Mouse (Mus musculus) frontal cortex, adult (tissue): ENCODE measurements around the gene Polk.

Source experiments
- ATAC-seq: cut with Nextera tagmentation; 2 replicates; pipeline ENCODE4 v1.9.2; 2017; ENCODE audit warnings: mild to moderate bottlenecking, moderate library complexity, mixed read lengths; ENCODE audit not compliant: low TSS enrichment

Polk gene

DNA sequence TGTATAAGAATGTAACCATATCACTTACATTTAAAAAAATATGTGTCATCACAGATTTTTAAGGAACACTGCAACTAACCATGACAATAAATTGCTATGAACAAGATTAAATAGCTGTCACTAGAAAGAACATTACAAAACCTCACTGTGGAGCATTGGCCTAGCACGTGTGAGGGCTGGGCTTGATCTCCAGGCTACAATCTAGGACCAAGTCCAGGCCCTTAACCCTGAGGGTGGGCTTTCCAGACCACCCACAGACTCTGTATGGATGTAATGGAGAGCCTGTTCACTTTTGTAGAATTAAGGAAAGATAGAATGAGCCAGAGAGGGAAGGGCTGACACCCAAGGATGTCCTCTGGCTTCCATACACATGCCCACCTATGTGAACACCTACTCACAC lies 79.7 kb downstream of the Polk start:
- no peak for ATAC-seq

DNA sequence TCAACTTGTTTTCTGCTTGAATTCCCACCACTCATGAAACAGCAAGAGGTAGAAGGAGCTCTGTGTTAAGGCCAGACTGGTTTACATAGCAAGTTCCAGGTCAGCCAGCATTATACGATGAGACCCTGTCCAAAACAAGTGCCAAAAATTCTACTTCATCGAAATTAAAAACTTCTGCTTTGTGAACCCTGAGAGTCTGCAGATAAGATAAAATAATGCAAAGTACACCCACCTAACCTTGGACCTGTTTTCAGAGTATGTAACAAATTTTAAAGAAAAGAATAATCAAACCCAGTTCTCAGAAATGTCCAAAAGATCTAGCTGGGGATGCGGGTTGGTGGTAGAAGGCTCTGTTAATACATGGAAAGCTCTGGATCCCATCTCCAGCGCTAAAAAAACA lies 83.8 kb downstream of the Polk start:
- ATAC-seq = no peak

GRCm38 (mm10) chr13:96458018-96458417 lies 84.4 kb downstream of the Polk start:
- ATAC-seq = 0 out of 2 replicates have a peak, but pooled peaks have one; percentile 38

DNA sequence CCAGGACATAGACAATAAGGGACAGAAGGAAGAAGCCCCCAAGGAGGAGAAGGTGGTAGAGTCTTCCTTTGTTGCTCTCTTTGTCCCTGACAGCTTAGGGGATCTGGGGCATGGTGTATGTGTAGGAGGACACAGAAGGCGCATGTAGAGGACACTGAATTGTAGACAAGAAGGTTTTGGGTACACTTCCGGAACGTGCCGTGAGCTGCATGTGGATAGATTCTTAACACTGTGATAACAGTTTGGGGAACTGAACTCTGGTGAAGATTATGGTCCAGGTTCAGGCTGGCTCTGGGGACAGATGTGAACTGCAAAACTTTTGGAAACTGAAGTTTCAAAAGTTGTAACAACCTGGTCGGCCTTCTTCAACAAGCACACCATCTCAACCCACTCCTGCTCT lies 84.8 kb downstream of the Polk start:
- ATAC-seq = no peak

- no peak for ATAC-seq
Measured at GRCm38 (mm10) chr13:96454288-96454687, 88.1 kb downstream of the Polk start.

DNA sequence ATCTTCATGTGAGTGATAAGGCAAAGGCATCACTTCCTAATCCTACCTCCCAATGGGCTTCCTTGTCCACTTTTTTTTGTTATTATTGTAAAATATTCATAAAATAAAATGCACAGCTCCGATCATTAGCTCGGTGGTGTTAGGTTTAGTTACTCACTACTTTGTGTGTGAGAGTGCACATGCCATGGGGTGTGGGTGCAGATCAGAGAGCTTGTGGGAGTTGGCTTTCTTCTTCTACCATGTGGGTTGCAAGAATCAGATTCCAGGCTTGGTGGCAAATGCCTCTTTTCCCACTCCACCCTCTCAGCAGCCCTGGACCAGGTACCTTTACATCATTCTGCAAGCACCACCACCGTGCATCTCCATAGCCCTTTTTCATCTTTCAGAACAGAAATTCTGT lies 89.8 kb downstream of the Polk start:
- no peak for ATAC-seq

- ATAC-seq = peak; percentile 57; the same call in 1 of the 2 replicates
Measured at GRCm38 (mm10) chr13:96451386-96452140, 90.8 kb downstream of the Polk start.

DNA sequence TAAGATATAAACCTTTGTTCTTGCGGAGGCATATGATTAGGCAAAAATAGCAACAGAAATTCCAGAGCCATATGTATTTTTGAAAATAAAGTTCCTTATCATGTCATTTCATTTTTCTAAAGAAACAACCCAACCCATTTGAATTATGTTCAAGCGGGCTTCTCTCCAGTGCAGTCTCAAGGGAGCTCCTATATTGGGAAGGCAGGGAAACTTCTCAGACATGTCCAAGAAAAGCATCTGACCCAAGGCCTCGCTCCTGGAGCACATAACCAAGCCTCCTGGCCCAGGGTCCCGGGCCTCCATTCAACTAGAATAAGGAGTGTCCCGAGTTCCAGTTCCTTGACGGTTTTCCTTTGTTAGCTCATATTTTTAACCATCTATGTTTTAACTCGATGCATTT lies 91.5 kb downstream of the Polk start:
- ATAC-seq = no peak

- no peak for ATAC-seq
Measured at GRCm38 (mm10) chr13:96450205-96450856, 92.0 kb downstream of the Polk start.

DNA sequence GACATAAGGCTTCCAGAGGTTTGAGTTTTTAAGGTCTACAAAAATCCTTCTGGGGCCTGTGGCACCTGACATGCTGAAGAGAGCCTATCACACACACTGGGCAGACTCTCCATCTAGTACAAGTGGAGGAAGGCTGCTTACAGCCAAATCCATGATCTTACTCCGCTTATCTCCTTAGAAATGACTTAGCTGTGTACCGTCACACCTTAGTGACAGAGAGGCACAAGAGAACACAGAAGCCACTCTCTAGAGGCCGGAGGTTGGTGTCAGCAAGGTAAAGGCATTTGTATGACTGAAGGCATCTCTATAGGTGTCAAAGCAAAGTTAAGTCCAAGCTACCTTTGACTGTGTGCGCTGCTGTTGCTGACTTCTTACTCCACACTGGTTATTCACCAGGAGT lies 101.9 kb downstream of the Polk start:
- no peak for ATAC-seq

DNA sequence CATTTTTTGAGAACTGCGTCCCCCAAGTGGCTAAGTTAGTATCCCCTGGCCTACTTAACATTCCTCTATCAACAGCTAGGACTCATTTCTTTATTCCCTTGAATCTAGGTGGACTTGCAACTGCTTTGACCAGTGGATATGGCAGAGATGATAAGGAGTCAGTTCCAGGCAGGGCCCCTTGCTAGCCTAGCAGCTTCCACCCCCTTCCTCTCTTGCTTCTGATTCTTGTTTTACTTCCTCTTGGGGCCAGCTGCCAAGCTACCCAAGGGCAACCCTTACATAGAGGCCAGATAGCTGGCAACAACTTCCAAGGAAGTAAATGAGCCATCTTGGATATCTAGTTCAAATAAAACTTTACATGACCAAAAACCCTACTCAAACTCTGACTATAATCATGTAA lies 105.5 kb downstream of the Polk start:
- ATAC-seq = no peak

DNA sequence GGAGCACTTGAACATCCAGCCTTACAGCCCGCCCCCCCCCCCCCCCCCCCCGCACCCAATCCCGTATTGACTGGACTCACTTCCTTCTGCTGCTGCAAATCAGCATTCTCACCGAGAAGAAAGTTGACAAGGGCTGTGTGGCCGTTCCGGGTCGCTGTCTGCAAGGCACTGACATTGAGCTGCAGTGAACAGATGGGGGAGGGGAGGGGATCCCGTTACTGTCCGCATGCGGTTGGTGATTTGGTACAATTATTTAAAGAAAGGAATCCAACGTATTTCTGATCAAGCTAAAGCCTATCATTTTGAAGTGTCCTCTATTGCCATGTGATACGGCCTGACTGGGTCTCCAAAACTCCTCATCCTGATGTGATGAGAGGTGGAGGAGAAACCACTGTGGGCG lies 106.6 kb downstream of the Polk start:
- ATAC-seq = no peak

DNA sequence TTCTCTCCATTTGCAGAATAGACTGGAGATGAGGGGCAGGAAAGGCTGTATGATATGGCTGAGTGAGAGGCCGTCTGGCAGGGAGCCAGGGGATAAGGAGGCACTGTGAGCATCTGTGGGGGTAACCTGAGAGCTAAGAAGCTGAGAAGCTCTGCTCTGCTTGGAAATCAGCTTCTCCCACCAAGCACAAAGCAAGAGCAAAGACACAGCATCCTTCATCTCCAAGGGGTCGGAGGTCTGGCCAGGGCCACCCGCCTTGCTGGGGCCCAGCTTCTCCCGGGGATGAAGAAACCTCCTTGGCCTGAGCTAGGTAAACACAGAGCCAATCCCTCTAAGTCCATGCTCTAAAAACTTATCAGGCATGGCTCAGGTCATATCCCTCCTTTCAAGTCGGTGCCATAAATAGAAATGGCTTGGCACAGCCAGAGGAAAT lies 107.5 kb downstream of the Polk start:
- ATAC-seq = no peak

- ATAC-seq = no peak
Measured at GRCm38 (mm10) chr13:96433648-96434190, 108.7 kb downstream of the Polk start.

DNA sequence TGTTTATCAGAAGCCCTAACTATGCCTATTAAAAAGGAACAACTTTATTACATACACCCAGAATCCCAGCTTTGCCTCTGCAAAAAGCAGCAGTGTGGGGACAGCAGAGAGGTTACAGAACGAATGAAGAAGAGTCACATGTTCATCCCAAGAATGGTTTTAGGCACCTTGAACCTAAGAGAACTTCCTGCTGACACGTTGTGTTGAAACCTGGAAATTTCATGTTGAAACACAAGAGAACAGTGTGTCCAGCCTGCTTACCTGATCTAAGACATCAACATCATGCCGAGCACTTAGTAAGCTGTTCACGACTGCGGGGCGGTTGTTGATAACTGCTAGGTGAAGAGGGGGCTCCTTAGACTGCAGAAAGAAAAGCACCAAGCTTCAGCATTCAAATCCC lies 109.3 kb downstream of the Polk start:
- no peak for ATAC-seq

DNA sequence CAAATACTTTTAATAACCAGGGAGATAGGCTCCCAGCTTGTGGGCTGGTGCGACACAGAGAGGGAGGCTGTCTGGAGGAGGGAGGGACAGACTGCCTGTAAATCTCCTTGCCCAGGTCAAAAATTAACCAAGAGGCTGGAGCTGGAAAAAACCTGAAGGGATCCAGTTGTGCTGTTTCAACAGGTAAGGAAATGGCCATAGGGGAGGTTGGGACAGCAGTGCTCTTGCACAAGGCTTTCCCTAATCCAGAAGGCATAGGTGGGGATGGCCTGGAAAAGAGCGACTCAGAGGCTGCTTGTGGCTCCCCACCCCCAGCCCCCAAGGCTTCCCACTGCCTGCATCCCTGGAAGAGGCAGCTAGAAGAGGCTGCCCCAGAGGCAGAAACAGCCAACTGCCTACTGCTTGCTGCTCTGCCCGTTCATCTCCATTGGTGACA lies 110.0 kb downstream of the Polk start:
- ATAC-seq = no peak

DNA sequence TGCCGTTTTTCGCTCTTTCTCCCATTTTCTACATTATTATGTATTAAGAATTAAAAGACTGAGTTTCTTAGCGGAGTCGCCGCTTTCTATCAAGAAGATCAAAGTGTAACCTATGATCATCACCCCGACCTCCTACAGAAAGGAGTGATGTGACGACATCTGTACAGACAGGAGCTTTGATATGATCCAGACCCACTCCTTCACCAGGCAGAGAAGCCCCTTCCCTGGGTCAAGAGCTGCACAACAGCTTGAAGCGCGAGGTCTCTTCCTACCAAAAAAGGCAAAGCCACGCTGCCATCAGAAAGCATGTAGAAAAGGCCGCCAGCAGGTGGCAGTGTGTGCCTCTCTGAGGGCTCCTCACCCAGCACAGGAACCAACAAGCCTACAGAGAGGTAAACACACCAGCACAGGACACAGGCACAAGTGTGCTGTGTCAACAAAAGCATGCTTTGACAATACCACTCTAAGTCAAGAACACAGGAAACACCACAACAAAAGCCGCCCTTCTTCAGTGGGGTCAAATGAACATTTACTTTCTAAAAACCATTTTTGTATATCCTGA lies 110.7 kb downstream of the Polk start:
- peak; percentile 95 for ATAC-seq
